Mouse (Mus musculus) monocyte, adult 5-6 weeks (primary cell): ENCODE results near the gene Olfr469. TPM values are rescaled to one million over a fixed set of nuclear protein-coding genes. Genes with fewer than 3 reads are reported as not detected.
"Not testable (repeated sequence)": the region's sequence is repeated elsewhere in the genome, so short reads cannot be mapped to it uniquely, and the experiment has no call there.

Experiments used
- ATAC-seq: fragments of 153-309, 156-312 bp; replicated peaks from 2 replicates; pipeline ENCODE4 v1.8.0; 2017; ENCODE audit warnings: mild to moderate bottlenecking; ENCODE audit not compliant: low TSS enrichment, insufficient number of reproducible peaks, severe bottlenecking, poor library complexity, low FRiP score
- total RNA-seq: library from RNA; stranded (forward); fragments of 200-1000, 200-491, 200-594 nt; gene quantifications from 3 replicates; pipeline ENCODE4 v1.2.3, GENCODE M21; 2017

Gene Olfr469
- total RNA-seq: 0.29 TPM in 1 of 3 replicates, not detected in the others

DNA sequence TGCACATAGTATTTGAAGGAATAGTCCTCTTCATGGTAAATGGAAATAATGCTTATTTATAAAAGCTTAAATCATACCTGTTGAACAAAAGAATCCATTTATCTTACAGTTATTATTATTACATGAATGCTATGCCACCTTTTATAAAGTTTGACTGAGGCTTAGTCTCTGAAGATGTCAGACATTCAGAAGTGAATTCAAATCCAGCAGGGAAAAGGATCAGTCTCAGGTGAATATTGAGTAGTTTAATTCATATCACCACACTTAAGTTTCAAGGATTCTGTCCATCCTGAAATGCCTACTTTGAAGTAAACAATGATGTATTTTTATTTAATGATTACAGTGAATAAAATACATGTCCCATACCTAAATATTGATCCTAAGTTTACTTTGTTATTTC is at the start of gene Olfr469:
Olfr469 (minus strand) TSS at position 101 of the 400 bp plus-strand sequence.
- ATAC-seq: not testable (repeated sequence)

DNA sequence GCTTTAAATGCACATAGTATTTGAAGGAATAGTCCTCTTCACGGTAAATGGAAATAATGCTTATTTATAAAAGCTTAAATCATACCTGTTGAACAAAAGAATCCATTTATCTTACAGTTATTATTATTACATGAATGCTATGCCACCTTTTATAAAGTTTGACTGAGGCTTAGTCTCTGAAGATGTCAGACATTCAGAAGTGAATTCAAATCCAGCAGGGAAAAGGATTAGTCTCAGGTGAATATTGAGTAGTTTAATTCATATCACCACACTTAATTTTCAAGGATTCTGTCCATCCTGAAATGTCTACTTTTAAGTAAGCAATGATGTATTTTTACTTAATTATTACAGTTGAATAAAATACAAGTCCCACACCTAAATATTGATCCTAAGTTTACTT is 22.0 kb upstream of the Olfr469 start, which contains the start of gene Olfr470:
Olfr470 (minus strand) TSS at position 101 of the 400 bp plus-strand sequence.
- not testable (repeated sequence) for ATAC-seq

DNA sequence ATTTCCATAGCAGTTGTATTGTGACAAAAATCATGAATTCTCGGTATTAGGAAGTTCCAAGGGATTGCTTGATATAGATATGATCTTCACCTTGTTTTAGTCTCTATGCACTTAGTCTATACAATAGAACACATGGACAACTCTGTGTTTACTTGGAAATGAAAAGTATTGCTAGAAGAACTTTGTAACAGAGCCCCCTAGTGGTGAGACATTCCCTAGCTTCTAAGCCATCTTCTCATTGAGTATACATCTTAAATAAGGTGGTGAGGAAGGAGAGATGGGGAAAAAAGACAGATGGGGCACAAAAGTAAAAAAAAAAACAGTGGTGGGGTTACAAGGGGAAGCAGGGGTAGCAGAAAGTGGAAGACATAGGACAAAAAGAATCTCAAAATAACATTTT is 16.4 kb upstream of the Olfr469 start:
- no peak for ATAC-seq

DNA sequence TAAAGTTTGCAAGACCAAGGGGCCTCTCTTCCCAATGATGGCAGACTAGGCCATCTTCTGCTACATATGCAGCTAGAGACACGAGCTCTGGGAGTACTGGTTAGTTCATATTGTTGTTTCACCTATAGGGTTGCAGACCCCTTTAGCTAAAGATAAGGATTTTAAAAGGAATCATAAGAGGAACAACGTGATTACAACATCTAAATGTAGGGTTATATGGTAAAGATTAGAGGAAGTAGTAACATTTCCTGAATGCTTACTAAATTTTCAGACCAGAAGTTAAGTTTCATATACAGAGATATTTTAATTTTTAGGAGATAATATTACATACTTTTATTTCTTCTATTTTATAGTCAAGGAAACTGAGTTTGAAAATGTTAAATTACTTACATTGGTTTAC is 1.5 kb downstream of the Olfr469 start:
- ATAC-seq: not testable (repeated sequence)

DNA sequence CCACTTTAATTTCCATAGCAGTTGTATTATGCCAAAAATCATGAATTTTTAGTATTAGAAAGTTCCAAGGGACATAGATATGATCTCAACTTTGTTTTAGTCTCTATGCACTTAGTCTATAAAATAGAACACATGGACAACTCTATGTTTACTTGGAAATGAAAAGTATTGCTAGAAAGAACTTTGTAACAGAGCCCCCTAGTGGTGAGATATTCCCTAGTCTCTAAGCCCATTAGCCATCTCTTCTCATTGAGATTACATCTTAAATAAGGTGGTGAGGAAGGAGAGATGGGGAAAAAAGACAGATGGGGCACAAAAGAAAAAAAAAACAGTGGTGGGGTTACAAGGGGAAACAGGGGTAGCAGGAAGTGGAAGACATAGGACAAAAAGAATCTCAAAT is 5.9 kb downstream of the Olfr469 start:
- ATAC-seq: no peak

DNA sequence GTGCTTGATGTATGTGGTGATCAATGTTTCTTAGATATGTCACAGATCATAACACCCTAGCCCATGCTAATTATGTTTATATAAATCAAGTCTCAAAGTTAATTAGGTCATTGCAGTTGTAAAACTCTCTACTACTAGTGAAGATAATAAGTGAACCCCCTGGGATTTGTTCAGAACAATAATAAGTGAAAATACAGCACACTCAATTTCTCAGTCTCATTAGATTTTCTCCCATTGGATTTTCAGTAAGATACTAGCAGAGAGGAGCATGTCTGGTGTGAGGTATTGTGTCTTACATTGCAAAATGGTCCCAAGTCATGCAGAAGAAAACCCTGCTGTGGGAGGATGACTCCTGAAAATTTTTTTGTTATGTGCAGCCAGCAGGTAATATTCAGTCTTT is 13.4 kb downstream of the Olfr469 start, which contains the start of gene Olfr467:
Olfr467 (plus strand) TSS at position 301 of the 400 bp plus-strand sequence.
- ATAC-seq: no peak

DNA sequence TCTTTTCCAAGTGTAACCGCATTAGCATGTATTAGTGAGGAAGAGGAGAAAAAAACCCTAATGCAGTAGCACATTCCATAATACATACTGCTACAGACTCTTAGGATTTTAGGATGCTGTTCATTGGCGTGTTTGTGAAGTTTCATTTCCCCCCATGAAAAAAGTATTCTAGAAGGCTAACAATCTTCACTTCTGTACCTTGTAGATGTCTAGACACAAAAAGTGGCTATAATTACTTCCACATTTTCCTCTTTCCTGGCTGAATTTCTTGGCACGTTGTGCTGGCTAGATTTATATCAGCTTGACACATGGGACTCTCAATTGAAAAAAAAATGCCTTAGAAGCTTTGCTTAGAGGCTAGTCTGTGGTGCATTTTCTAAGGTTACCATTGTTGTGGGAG is 23.2 kb downstream of the Olfr469 start:
- no peak for ATAC-seq

DNA sequence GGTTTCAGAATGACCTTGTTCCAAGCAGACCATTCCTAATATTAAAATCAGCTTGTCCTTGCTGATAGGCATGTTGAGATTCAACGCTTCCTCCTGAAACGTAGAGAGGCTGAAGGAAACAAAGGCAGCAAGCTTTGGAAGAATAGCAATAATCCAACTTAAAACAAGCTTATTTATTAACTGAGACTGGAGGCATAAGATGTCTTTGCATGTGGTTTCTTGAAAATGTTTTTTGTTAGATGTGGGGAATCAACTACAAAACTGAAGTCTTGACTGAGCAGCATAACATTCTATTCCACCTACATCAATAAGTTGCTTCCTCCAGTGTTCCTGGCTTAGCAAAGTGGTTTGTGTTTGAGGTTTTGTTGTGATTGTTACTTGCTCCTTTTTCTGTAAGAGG is 24.2 kb downstream of the Olfr469 start, which contains the start of gene Ovch2:
Ovch2 (minus strand) TSS at position 101 of the 400 bp plus-strand sequence.
- no peak for ATAC-seq

DNA sequence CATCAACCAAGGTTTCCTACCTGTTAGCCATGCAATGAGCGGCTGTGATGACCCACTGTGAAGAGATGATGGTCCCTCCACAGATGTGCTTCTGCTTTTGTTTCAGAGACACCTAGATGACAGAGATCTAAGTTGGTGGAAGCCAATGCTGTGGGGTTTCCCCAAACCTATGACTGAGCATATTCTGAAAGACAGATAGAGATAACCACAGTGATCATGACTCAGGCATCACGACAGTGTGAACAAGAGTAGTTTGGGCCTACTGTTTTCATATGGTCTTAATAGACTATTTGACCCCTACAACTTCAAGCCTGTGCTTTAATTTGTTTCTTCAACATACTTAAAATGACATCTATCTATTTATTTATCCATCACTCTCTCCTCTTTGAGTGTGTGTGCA is 28.8 kb downstream of the Olfr469 start:
- no peak for ATAC-seq

DNA sequence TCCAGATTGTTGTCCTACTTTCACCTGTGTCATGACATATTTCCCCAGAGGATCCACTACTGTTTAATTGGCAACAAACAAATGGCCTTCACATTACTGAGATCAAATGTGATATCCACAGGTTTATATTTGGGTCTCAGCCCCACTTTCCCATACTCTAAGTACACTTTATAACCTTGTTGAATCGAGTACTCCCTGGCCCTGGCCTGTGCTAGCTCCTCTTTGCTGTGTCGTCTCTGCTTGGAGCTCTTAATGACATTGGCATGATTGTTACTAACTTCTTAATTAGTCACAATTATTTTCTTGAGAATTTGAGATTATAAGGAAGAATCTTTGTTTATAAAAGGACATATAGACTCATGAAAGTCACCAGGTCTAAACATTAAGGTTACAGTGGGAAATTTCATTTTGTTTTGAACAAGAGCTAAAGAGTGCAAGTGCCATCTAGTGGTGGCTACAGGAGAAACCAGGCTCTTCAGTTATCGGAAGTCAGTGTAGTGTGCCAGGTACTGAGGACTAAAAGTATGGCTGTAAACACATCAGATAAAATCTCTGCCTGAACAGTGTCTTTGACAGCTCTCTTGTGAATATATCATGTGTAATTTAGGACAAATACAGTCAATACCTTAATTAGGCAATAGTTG is 37.2 kb downstream of the Olfr469 start:
- no peak for ATAC-seq

DNA sequence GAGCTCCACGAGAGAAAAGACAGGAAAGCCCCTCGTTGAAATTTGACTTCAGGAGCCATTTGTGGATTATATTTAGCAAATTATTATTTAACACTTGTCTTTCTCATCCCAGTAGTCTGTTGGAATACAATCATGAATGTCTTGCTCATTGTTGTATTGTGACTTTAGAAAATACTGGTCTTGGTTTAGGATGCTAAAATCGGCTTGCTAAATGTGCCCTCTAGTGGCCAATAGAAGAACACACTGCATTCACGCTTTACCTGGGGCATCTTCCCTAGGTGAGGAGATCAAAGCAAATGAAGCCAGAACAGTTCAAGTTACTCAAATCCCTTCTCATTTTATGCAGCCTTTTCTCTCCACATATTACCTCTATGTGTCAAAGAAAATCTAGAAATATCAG is 45.7 kb downstream of the Olfr469 start:
- no peak for ATAC-seq

DNA sequence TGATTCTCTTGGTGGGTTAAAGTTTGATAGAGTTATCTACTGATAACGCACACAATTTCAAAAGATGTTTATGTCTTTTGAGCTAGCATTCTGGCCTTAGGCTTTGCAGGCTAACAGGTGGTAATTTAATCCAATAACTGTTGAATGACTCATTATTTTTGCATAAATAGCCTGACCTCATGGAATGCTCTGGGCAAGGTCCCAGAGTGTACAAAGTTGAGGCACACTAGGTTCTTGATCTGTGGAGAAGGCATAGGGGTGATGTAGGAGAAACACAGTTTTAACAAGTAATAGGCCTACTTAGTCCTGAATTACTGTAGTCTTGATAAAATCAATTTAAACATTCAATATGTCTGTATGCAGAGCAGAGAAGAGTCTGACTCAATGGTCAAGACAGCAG is 47.1 kb downstream of the Olfr469 start:
- no peak for ATAC-seq

DNA sequence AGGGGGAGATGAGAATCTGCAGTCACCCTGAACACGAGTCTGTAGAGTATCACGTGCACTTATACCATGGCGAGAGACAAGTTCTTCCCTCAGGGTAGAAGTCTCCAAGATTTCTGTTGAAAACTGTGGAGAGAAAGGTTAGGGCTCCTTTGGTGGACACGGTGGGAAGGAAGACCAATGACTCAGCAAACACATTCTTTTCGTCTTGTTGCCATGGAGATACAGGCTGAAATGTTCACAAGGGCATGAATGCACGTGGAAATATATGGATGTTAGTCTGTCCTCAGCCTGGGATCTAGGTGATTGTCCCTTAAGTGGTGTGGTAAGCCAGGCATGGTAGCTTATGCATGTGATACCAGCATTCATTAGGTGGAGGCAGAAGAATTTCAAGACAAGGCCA is 54.5 kb downstream of the Olfr469 start:
- no peak for ATAC-seq

Other genes with a start within 250 kb of the Olfr469 start
- gene Ppfibp2, start 230.3 kb downstream of the Olfr469 start, total RNA-seq: 7.1 to 20.0 TPM (median 12.9 TPM) in 3 replicates
- not detected in 3 replicates for gene 5330417H12Rik, start 200.4 kb downstream of the Olfr469 start, total RNA-seq
- gene Cyb5r2, start 67.5 kb downstream of the Olfr469 start, total RNA-seq: not detected in 3 replicates
- not detected in 3 replicates for gene Ovch2, start 24.3 kb downstream of the Olfr469 start, total RNA-seq
- not detected in 3 replicates for gene Olfr467, start 13.3 kb downstream of the Olfr469 start, total RNA-seq
- not detected in 3 replicates for gene Olfr470, start 21.9 kb upstream of the Olfr469 start, total RNA-seq
- not detected in 3 replicates for gene Olfr472, start 72.4 kb upstream of the Olfr469 start, total RNA-seq
- gene Olfr473, start 104.9 kb upstream of the Olfr469 start, total RNA-seq: not detected in 3 replicates
- gene Olfr474, start 129.1 kb upstream of the Olfr469 start, total RNA-seq: not detected in 3 replicates
- not detected in 3 replicates for gene Olfr476, start 139.3 kb upstream of the Olfr469 start, total RNA-seq
- gene Olfr477, start 161.2 kb upstream of the Olfr469 start, total RNA-seq: not detected in 3 replicates
- gene Olfr478, start 208.4 kb upstream of the Olfr469 start, total RNA-seq: not detected in 3 replicates
- gene Olfr479, start 225.2 kb upstream of the Olfr469 start, total RNA-seq: not detected in 3 replicates
- not detected in 3 replicates for gene Olfr480, start 241.8 kb upstream of the Olfr469 start, total RNA-seq